Mouse (Mus musculus) mature B cell (primary cell): ENCODE measurements around the gene Ndufa8.

Experiments
- in situ Hi-C: fragments of 300-500 bp; cut with MboI; formaldehyde crosslinking; loops from 2 replicates; pipeline ENCODE4 v1.14.3; 2019

The Ndufa8 gene

DNA sequence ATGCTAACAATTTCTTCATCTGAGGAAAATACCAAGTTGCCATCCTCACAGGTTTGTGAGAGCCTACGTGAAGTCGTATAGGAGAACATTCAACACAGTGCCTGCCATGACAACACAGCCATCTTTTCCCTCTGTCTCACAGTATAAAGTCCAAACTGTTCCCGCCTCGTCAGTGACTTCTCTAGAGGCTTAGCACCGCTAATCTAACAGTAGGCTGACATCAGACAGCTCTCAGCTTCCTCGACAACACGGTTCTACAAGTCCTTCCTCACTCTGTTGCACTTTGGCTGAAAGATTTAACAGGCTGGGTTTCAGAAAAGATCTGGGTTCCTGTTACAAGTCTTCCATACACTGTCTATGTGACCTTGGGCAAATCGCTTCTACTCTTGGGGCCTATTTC, 1.0 kb downstream of the Ndufa8 start:
- in situ Hi-C loops: no loop called here

DNA sequence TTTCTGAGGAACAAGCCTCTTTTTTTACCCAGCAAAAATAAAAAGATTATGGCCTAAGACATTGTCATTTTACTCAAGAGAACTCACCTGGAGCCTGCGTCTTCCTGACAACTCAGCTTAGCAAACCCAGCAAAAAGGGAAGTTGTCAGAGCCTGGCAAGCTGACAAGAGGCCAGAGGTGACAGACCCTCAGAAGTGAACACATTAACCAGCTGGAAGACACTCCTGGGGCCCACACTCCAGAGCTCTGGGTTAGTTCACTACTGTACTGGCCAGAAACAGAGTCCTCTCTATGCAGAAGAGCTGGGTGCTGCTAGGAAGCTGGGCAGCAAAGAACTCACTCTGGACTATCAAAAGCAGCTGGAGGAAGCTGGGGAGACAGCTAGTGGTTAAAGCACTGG, 8.3 kb downstream of the Ndufa8 start:
- in situ Hi-C loops: no loop called here

DNA sequence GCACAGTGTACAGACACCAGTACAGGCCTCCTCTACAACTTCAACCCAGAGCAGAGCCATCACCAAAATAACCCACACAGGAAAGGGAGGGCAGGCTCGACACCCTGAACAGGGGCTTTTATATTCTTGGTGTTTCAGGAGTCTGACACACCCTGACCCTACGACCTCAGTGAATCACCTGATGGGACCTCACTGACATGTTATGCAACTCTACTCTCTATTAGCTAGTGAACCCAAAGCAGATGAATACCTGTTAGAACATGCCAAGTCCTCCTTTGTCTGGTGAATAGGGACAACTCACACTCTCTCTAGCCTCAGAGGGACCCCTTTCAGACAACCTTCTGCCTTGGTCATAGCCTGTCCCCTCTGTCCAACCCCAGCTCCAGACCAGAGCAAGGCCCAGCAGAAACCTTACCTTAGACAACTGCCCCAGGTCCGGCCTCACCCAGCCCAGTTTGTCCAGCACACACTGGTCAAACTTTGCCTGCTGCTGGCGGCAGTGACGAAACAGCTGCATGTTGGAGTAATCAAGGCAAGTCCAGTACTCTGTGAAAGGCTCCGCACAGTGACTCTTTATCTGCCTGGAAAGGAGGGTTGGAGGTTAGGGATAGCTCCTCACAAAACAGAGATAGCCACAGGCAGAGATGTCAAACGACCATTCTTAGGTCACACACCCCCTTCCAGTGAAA, 9.8 kb downstream of the Ndufa8 start:
- in situ Hi-C loops: no loop called here

DNA sequence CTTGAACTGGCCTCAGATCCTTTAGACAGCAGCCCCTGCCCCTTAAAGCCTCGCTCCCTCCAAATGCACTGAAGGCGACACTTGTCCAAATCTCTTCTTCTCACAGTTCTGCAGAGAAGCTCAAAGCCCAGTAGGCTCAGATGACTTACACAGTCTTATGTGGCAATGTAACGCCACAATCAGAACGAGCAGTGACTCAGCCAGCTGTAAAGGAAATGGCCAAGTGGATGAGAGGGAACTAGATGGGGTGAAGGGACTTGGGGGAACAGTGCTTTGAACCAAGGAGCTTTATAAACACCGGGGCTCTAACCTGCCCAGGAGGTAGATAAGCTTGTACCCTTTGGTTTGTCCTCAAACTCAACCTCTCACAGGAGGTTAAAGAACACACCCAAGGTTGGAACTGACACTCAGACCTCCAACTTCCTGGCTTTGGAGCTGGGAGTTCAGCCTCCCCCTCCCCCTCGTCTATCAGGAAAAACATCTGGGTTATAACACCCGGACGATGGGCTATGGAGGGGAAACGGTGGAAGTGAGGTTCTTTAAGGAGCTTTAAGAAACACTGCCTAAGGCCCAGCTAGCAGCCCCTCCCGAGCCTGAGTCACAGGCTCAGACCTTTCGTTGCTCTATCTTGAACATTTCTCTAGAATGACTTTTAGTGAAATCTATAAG, 13.7 kb downstream of the Ndufa8 start:
- in situ Hi-C loops: no loop called here

DNA sequence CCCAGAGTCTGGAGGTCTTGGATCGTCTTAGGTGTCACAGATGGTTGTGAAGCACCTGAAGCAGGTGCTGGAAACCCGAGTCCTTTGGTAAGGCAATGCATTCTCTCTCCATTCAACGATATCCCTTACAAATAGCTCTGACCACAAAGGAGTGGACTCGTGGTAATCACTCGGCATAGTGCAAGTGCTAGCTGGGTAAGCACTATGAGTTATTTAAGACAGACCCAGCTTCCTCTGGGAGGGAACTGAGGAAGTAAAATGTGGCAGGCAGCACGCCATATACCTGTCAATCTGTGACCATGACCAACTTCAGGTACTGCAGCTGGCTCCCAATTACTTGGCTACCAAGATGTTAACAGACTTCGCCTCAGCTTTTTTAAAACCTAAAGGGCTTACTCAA, 14.3 kb downstream of the Ndufa8 start:
- in situ Hi-C loops: no loop called here

DNA sequence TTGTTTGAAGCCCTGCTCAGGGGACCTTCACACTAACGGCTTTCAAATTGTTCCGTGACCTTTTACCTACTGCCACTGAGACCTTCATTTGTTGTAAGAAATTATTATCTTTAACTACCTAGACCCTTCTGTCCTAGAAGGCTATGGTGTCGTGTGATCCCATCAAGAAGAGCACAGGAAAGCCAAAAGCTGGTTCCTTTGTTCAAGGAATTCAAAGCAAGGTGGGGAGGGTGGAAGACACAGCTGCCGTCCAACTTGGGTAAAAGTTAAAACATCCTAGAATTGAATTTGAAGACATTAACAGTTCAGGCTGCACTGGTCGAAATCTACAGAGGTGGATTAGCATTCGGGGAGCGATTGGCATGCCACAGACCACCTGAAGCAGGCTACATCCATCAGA, 15.2 kb downstream of the Ndufa8 start:
- in situ Hi-C loops: no loop called here

DNA sequence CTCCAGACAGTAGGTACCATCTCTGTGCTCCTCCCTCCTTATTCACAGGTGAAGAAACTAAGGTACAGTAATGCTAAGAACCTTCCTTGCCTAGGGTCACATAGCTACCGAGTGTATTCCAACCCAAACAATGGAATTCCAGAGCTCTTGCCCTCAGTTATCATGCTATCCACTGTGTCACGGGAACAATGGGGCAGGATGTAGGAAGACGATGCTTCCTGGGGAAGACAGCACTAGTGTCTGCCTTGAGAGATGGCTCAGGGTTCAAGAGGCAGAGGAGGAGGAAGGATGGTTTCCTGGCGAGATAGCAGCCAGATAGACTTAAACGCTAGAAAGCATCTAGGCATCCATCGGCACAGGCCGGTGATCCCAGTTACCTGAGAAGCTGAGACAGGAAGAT, 16.3 kb downstream of the Ndufa8 start:
- in situ Hi-C loops: no loop called here

DNA sequence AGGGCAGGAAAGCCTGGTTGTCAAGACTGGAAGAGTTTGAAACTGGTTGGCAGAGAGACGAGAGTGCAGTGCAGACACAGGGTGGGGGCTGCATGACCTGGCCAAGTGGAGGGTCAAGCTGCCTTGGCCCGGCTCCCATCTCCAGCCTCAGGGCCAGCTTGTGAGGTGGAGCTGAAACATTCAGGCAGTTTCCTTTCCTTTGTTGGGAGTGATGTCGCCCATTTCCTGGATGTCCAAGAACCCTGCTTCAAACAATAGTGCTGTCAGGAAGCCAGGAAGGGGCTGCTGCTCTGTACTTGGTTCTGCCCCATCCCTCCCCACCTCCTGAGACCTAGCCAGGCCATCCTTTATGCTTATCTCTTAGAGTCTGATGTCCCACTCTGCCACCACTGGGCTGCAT, 25.9 kb downstream of the Ndufa8 start:
- in situ Hi-C loops: no loop called here

DNA sequence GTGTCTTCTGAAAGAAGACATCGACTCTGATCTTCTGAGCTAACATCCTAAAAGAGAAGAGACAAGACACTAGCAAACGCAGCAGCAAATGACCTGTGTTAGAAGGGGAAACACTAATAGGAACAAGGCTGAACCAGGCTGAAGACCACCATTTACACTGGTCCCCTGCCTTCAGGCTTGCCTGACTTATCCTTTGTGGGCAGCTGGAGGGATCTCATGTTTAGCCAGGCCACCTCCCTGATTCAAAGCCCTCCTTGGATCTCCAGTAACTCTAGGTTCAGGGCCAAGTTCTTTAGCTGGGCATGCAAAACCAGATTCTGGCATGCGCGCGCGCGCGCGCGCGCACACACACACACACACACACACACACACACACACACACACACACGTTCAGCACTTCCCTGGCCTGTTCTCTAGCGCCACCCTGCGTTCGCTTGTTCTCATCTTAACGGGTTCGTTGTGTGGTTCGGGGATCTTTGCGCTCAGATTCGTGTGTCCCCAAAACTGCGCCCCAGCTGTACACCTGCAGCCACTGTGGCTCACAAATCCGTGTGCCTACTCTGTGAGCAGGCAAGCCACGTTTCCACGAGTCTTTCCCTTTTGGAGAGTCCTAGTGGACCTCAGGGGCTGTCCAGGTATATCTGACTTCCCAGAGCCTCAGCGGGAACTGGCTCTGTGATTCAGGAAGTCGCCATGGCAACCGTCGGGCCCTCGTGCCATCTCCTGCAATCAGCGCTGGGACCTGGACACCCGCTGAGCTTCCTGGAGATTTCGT, 27.6 kb downstream of the Ndufa8 start:
- in situ Hi-C loops: no loop called here

DNA sequence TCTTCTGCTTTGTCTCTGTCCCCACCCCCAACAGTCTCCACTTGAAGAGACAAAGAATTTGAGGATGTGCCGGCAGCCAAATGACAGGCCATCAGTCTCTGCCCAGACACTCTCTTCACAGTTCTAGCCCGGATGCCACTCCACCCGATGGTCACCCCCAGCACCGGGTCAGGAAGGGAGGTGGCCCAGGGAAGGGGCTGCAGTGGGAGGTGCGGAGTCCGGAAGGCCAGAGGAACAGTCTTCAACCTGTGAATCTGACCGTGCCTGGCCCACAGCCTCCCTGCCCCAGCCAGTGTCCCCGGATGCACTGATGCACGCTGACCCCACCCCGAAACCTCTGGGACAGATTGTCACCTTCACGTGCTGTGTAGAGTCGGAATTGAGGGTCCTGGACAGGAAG, 36.2 kb downstream of the Ndufa8 start:
- in situ Hi-C loops: no loop called here

DNA sequence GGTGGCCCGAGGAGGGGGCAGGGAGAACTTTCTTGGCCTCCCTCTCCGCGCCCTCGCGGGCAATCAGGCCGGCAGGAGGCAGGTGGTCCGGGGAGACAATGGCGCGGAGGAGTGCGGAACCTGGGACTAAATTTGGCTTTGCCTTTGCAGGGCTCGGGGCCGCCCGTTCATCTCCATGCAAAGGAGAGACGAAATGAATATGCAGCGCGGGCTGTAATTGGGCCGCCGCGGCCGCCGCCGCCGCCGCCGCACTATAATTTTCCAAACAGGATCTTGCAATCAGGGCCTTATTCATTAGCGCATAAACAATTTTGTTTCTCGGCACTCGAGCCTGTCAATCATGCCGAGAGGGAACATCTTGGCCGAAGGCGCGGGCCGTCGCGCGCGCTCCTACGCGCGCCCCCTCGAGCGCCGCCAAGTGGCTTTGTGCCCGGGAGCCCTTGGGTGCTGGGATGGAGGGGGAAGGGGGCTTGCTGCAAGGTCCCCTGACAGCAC, 37.8 kb downstream of the Ndufa8 start:
- in situ Hi-C loops: no loop called here

DNA sequence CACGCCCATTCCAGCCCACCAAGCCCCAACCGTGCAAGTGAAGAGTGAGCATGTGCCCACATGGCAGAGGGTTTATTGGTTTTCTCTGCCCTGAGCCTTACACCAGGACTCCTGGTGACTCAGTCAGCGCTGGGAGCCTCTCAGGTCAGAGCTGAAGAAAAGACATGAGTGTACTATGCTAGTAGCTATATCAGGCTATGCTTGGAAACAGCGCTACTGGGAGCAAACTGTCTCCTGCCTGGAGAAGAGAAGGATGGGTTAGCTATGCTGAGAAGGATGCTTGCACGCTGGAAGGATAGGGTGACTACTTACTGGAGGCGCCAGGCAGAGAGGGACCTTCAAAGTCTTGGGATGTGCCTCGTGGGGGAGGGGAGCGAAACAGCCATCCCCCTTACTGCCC, 38.6 kb downstream of the Ndufa8 start:
- in situ Hi-C loops: no loop called here

DNA sequence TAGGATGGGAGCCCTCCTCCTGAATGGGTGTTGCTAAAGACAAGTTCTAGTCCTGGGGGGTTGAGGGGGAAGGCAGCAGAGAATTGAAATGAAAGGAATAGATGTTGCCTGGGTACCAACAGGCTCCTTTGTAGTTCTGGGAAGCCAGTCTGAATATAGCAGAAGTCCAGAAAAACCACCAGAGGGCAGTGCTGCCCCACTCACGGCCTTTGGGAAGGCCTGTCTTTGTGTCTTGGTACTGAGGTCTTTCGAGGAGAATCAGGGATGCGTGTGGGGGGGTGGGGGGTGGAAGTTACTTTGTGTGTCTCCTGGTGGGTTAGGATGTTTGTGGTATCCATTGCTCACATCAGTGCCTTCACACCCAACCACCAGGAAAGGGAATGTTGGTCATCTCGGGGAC, 39.8 kb downstream of the Ndufa8 start:
- in situ Hi-C loops: loop anchor here (5.0 kb wide), 1 partner anchor 203 kb away; no protein-coding TSS in a partner anchor

DNA sequence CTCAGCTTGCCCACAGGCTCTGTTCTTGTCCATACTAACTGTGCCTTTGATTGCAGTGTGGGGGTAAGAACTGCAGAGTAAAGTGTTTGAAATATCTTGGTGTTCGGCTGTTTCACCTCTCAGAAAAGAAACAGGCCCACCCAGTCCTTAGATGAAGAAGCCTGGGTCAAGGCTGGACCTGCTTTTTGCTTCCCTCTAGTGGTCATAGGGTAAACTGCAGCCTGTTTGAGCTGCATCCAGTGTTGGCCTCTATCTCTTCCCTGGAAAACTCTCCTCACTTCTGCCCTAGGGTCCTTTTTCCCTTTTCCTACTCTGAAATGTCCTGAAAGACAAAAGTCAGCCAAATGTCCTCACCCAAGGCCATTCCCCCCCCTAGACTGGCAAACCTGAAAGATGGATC, 41.1 kb downstream of the Ndufa8 start:
- in situ Hi-C loops: loop anchor here (5.0 kb wide), 1 partner anchor 204 kb away; no protein-coding TSS in a partner anchor

DNA sequence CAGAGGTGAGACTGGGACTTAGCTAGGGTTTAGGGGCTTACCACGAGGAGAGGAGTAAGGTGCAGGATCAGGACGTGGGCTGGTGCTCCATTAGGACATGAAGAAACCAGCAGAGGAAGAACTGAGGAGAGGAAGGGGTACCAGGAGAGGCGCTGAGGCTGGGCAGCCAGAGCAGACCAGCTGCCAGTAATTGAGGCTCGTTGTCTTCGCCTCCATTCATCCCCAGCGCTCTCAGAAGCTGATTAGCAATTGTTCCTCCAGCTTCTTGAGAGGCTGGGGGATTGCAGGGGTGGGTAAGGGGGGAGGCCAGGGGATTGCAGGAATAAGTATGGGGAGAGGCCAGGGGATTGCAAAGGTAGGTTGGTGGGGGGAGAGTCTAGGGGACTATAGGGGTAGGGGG, 47.0 kb downstream of the Ndufa8 start:
- in situ Hi-C loops: no loop called here

DNA sequence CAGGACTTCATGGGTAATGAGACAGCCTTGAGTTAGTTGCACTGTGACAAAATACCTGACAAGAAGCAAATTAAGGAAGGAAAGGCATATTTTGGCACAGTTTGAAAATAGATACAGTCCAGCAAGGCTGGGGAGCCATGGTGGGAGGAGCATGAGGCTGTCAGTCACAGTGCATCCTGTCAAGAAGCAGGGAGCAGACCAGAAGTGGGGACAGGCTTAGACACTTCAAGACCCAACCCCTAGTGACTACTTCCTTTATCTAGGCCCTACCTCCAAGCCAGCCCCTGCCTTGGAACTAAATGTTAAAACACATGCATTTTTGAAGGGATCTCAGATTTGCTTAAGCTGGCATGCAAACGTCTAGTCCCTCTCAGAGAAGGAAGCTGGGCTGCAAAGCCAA, 48.8 kb downstream of the Ndufa8 start:
- in situ Hi-C loops: no loop called here

DNA sequence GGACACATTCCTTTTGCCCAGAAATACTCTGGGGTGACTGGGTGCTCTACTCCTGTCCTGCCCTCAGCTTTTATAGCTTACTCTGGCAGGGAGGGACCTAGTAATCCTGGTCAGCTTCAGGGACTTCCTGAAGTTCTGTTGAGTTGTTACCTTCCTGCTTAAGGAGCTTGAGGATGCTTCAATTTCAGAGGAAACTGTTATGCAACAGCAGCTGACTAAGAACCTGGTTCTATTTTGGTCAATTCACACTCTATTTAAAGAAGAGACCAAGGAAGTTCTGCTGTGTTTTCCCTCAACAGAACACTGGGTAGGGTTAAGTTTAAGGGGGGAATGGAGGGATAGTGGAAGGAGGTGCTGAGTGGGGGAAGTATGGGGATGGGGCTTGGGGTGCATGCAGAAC, 50.0 kb downstream of the Ndufa8 start:
- in situ Hi-C loops: no loop called here

DNA sequence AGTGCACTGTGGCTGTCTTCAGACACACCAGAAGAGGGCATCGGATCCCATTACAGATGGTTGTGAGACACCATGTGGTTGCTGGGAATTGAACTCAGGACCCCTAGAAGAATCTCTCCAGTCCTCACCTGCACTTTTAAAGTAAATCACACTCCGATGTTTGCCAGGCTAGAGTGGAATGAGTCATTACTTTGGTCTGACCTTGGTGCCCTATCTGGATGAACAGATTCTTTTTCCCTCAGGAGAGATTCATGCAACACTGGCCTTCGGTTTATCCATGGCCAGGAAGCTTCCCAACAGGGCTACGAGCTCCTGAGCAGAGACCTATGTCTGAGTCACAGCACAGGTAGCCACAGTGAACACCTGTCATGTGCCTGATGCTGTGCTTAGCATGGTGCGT, 50.8 kb downstream of the Ndufa8 start:
- in situ Hi-C loops: no loop called here

DNA sequence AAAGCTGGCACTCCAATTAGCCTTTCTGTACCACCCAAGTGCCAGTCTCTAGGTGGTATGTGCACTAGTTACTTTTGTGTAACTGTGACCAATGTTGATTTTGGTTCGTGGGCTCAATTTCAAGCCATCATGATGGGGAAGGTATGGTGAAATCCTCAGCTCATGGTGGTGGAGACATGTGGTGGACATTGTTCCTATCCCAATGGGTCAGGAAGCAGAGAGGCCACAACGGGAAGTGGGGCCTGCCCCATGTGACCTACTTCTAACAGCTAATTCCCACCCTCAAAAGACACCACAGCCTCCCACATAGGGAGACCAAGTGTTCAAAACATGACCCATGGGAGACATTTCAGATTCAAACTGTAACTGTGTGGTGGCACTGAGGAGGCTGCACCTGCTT, 52.5 kb downstream of the Ndufa8 start:
- in situ Hi-C loops: no loop called here

DNA sequence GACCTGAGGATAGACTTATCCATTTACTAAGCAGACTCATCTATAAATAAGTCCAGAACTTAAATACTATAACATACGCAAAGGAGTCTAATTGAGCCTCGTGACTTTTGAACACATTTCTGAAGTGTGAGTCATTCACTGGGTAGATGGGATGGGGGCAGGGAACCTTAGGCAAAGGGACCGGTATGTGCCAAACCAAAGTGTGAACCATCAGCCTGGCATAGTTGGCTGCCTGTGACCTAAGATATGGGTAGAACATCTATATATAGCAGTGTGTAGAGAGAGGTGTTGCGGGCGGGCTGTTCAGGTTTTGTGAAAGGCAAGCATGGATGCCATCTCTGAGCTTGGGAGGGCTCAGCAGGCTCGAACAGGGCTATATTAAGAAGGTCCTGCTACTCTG, 54.9 kb downstream of the Ndufa8 start:
- in situ Hi-C loops: no loop called here

DNA sequence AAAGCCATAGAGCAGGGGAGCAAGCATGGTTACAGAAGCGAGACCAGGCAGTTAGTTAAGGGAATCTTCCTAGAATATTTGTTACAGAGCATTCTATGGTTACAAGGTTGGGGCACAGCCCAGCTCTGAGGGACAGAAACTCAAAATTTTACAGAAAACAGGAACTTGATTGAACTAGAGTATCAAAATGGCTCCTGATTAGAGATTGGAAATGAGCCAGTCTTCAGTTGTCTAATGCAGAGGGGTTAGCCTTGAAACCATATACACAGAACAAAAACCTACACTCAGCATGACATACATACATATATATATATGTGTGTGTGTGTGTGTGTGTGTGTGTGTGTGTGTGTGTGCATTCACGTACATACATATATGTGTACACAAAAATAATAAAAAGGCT, 55.7 kb downstream of the Ndufa8 start:
- in situ Hi-C loops: no loop called here

DNA sequence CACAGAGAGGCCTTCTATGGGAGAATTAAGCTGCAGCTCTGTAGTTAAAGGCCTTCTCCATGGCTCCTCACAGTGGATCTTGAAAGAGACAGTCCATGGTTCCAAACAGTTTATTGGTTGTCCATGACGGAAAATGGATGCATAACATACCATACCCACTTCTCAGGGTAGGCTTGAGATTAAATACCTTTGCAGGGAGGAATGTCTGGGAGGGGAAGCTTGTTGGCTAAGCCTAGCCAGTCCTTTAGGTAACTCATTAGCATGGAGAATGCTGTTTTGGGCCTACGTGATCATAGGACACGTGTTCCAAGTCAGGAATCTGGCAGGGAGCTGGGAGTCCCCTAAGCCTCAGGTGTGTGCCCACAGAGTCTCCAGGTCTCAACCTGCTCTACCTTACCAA, 56.9 kb downstream of the Ndufa8 start:
- in situ Hi-C loops: no loop called here
